Mouse (Mus musculus) embryo, embryonic 10 days (tissue): ENCODE results near the gene Bpifa2.
A peak's percentile ranks its signal among the peaks of the same experiment; 100 is the strongest.
"Not testable (repeated sequence)": the region's sequence is repeated elsewhere in the genome, so short reads cannot be mapped to it uniquely, and the experiment has no call there.

Experiments
- DNase-seq: peaks from one replicate; pipeline ENCODE4 v3.0.0-alpha.2; 2015; ENCODE audit warnings: low spot score

Gene Bpifa2

GRCm38 (mm10) chr2:154007965-154008364 lies at the start of gene Bpifa2:
Bpifa2 (plus strand) TSS chr2:154008265.
- DNase-seq: no peak

GRCm38 (mm10) chr2:153962821-153963331 lies 45.2 kb upstream of the Bpifa2 start:
- no peak for DNase-seq

GRCm38 (mm10) chr2:153963334-153963733 lies 44.7 kb upstream of the Bpifa2 start:
- DNase-seq: no peak

- DNase-seq: peak; percentile 7
Measured at GRCm38 (mm10) chr2:153970221-153970620, 37.8 kb upstream of the Bpifa2 start.

GRCm38 (mm10) chr2:153974582-153974981 lies 33.5 kb upstream of the Bpifa2 start, which contains the start of gene Bpifa6:
Bpifa6 (plus strand) TSS chr2:153974945.
- DNase-seq: no peak

- peak; percentile 85 for DNase-seq
Measured at GRCm38 (mm10) chr2:153995770-153996169, 12.3 kb upstream of the Bpifa2 start.

- no peak for DNase-seq
Measured at GRCm38 (mm10) chr2:154000501-154000900, 7.6 kb upstream of the Bpifa2 start.

- DNase-seq: no peak
Measured at GRCm38 (mm10) chr2:154001056-154001455, 7.0 kb upstream of the Bpifa2 start.

GRCm38 (mm10) chr2:154004456-154004855 lies 3.6 kb upstream of the Bpifa2 start:
- no peak for DNase-seq

GRCm38 (mm10) chr2:154005094-154005493 lies 3.0 kb upstream of the Bpifa2 start:
- DNase-seq: no peak

- DNase-seq: no peak
Measured at GRCm38 (mm10) chr2:154005734-154006133, 2.3 kb upstream of the Bpifa2 start.

GRCm38 (mm10) chr2:154006331-154006730 lies 1.7 kb upstream of the Bpifa2 start:
- no peak for DNase-seq

GRCm38 (mm10) chr2:154007381-154007780 lies 684 bp upstream of the Bpifa2 start:
- DNase-seq: no peak

- DNase-seq: no peak
Measured at GRCm38 (mm10) chr2:154017990-154018389, 9.9 kb downstream of the Bpifa2 start.

GRCm38 (mm10) chr2:154024676-154025075 lies 16.6 kb downstream of the Bpifa2 start:
- DNase-seq: not testable (repeated sequence)

- peak; percentile 28 for DNase-seq
Measured at GRCm38 (mm10) chr2:154038932-154039331, 30.9 kb downstream of the Bpifa2 start.

- no peak for DNase-seq
Measured at GRCm38 (mm10) chr2:154044743-154045142, 36.7 kb downstream of the Bpifa2 start.

- DNase-seq: no peak
Measured at GRCm38 (mm10) chr2:154058690-154059089, 50.6 kb downstream of the Bpifa2 start.
